Mouse (Mus musculus): ENCODE data around the gene Cela3a. TPM values are rescaled to one million over a fixed set of nuclear protein-coding genes. Genes with fewer than 3 reads are reported as not detected.

The Cela3a gene
- total and polyA plus RNA-seq, 2 experiments from 2014 or later = not detected

- Histone ChIP-seq H3K4me2 (ENCODE audit: low read depth) (no peak overlapping the region), H3K9me3 (ENCODE audit: low read length) (no peaks in the 10 kb centered on the region), H3K4me3 (ENCODE audit: low read depth, low read length) (no peak overlapping the region), H3K4me1 (ENCODE audit: insufficient read depth) (0 out of 2 replicates have a peak, but pooled peaks cover 8% of the 10 kb centered on the region), H3K36me3 (ENCODE audit: insufficient read depth) (no peaks in the 10 kb centered on the region), H3K27ac (ENCODE audit: low read depth, low read length) (no peak overlapping the region), H3K9ac (no peak overlapping the region), H3K27me3 (ENCODE audit: insufficient read depth, low read length) (no peaks in the 10 kb centered on the region)
- ATAC-seq (no peak), DNase-seq (no peak)
- 86% methylated on average over 19 of the region's 19 CpGs for WGBS
- TF ChIP-seq CTCF (IDR thresholded peaks at IDR 0.05; ENCODE audit: low read depth) = no peak
Observed at GRCm38 (mm10) chr4:137365356-137366062, 44.1 kb downstream of the Cela3a start.

- DNase-seq (no peak), ATAC-seq (no peak)
- Histone ChIP-seq H3K4me3 (ENCODE audit: low read depth, low read length) (no peak overlapping the region), H3K4me2 (ENCODE audit: low read depth) (no peak overlapping the region), H3K36me3 (ENCODE audit: insufficient read depth) (no peaks in the 10 kb centered on the region), H3K9me3 (ENCODE audit: low read length) (no peaks in the 10 kb centered on the region), H3K27me3 (ENCODE audit: insufficient read depth, low read length) (no peaks in the 10 kb centered on the region), H3K27ac (ENCODE audit: low read depth, low read length) (no peak overlapping the region), H3K9ac (no peak overlapping the region), H3K4me1 (ENCODE audit: insufficient read depth) (0 out of 2 replicates have a peak, but pooled peaks cover 1% of the 10 kb centered on the region)
- 89% methylated on average over 6 of the region's 6 CpGs for WGBS
- TF ChIP-seq CTCF (IDR thresholded peaks at IDR 0.05; ENCODE audit: low read depth) = no peak
Observed at GRCm38 (mm10) chr4:137364826-137365225, 44.8 kb downstream of the Cela3a start.

- Histone ChIP-seq H3K4me3 (ENCODE audit: low read depth, low read length) (no peak overlapping the region), H3K4me1 (ENCODE audit: insufficient read depth) (peaks cover 3% of the 10 kb centered on the region; the same call in 1 of the 2 replicates), H3K27me3 (ENCODE audit: insufficient read depth, low read length) (no peaks in the 10 kb centered on the region), H3K9me3 (ENCODE audit: low read length) (no peaks in the 10 kb centered on the region), H3K9ac (no peak overlapping the region), H3K27ac (ENCODE audit: low read depth, low read length) (no peak overlapping the region), H3K4me2 (ENCODE audit: low read depth) (no peak overlapping the region), H3K36me3 (ENCODE audit: insufficient read depth) (no peaks in the 10 kb centered on the region)
- TF ChIP-seq CTCF (IDR thresholded peaks at IDR 0.05; ENCODE audit: low read depth) = no peak
- DNase-seq (no peak), ATAC-seq (no peak)
- 66% methylated on average over 3 of the region's 3 CpGs for WGBS
Observed at GRCm38 (mm10) chr4:137360996-137361395, 48.6 kb downstream of the Cela3a start.

- DNase-seq (no peak), ATAC-seq (no peak)
- Histone ChIP-seq H3K4me2 (ENCODE audit: low read depth) (no peak overlapping the region), H3K27ac (ENCODE audit: low read depth, low read length) (no peak overlapping the region), H3K27me3 (ENCODE audit: insufficient read depth, low read length) (no peaks in the 10 kb centered on the region), H3K9ac (no peak overlapping the region), H3K9me3 (ENCODE audit: low read length) (no peaks in the 10 kb centered on the region), H3K4me1 (ENCODE audit: insufficient read depth) (peaks cover 13% of the 10 kb centered on the region; the same call in 1 of the 2 replicates), H3K4me3 (ENCODE audit: low read depth, low read length) (no peak overlapping the region), H3K36me3 (ENCODE audit: insufficient read depth) (no peaks in the 10 kb centered on the region)
- no peak for TF ChIP-seq CTCF (IDR thresholded peaks at IDR 0.05; ENCODE audit: low read depth)
- WGBS = 61% methylated on average over 14 of the region's 14 CpGs
Observed at GRCm38 (mm10) chr4:137358291-137359002, 51.1 kb downstream of the Cela3a start.

- H3K9me3 ChIP-seq (ENCODE audit: low read length) = no peaks in the 10 kb centered on the region
- no peak for TF ChIP-seq CTCF (IDR thresholded peaks at IDR 0.05; ENCODE audit: low read depth)
- ATAC-seq (peak; percentile 99), DNase-seq (peak; percentile 98)
- no peaks in the 10 kb centered on the region for H3K27me3 ChIP-seq (ENCODE audit: insufficient read depth, low read length)
- peaks cover 13% of the 10 kb centered on the region; the same call in 1 of the 2 replicates for H3K4me1 ChIP-seq (ENCODE audit: insufficient read depth)
- H3K9ac ChIP-seq = peak within 1 kb of the TSS; percentile 100
- H3K36me3 ChIP-seq (ENCODE audit: insufficient read depth) = no peaks in the 10 kb centered on the region
- H3K27ac ChIP-seq (ENCODE audit: low read depth, low read length) = peak within 1 kb of the TSS; percentile 98
- peak within 1 kb of the TSS; percentile 97 for H3K4me3 ChIP-seq (ENCODE audit: low read depth, low read length)
- H3K4me2 ChIP-seq (ENCODE audit: low read depth) = peak within 1 kb of the TSS; percentile 75
- WGBS = 0% methylated on average over 37 of the region's 44 CpGs
Observed at GRCm38 (mm10) chr4:137357517-137358254, 51.9 kb downstream of the Cela3a start, which contains the start of gene Cdc42. Cdc42 (minus strand) TSS chr4:137357720.

- under 1% methylated on average over 49 of the region's 90 CpGs for WGBS
- DNase-seq (peak; percentile 62), ATAC-seq (peak; percentile 55)
- Histone ChIP-seq H3K4me1 (ENCODE audit: insufficient read depth) (peaks cover 13% of the 10 kb centered on the region; the same call in 1 of the 2 replicates), H3K9me3 (ENCODE audit: low read length) (no peaks in the 10 kb centered on the region), H3K9ac (peak overlapping the region; percentile 100), H3K4me3 (ENCODE audit: low read depth, low read length) (peak overlapping the region; percentile 97), H3K27me3 (ENCODE audit: insufficient read depth, low read length) (no peaks in the 10 kb centered on the region), H3K36me3 (ENCODE audit: insufficient read depth) (no peaks in the 10 kb centered on the region), H3K4me2 (ENCODE audit: low read depth) (peak overlapping the region; percentile 75), H3K27ac (ENCODE audit: low read depth, low read length) (peak overlapping the region; percentile 98)
- TF ChIP-seq CTCF (IDR thresholded peaks at IDR 0.05; ENCODE audit: low read depth) = no peak
Observed at GRCm38 (mm10) chr4:137356674-137357510, 52.7 kb downstream of the Cela3a start.

Other genes starting within 250 kb of the Cela3a start
- gene Wnt4, start 132.3 kb downstream of the Cela3a start, total RNA-seq (2014; rRNA removed) = 4.5 and 6.1 TPM in 2 replicates
- 3.1 and 4.6 TPM in 2 replicates for gene Wnt4, start 132.3 kb downstream of the Cela3a start, polyA plus RNA-seq (2015; fragmentation: Nextera tagmentation; extraction: Ambion mirVana)
- 699 and 735 TPM in 2 replicates for gene Cdc42, start 52.1 kb downstream of the Cela3a start, total RNA-seq (2014; rRNA removed)
- gene Cdc42, start 52.1 kb downstream of the Cela3a start, polyA plus RNA-seq (2015; fragmentation: Nextera tagmentation; extraction: Ambion mirVana) = 1,221 and 1,252 TPM in 2 replicates
- gene Cela3b, start 20.7 kb upstream of the Cela3a start, total RNA-seq (2014; rRNA removed) = not detected in 2 replicates
- gene Cela3b, start 20.7 kb upstream of the Cela3a start, polyA plus RNA-seq (2015; fragmentation: Nextera tagmentation; extraction: Ambion mirVana) = not detected in 2 replicates
- not detected in 2 replicates for gene 1700013G24Rik, start 43.5 kb upstream of the Cela3a start, total RNA-seq (2014; rRNA removed)
- gene 1700013G24Rik, start 43.5 kb upstream of the Cela3a start, polyA plus RNA-seq (2015; fragmentation: Nextera tagmentation; extraction: Ambion mirVana) = not detected in 2 replicates
- 13.8 and 22.6 TPM in 2 replicates for gene Hspg2, start 59.0 kb upstream of the Cela3a start, total RNA-seq (2014; rRNA removed)
- gene Hspg2, start 59.0 kb upstream of the Cela3a start, polyA plus RNA-seq (2015; fragmentation: Nextera tagmentation; extraction: Ambion mirVana) = 2.3 and 2.6 TPM in 2 replicates
- gene Ldlrad2, start 164.8 kb upstream of the Cela3a start, total RNA-seq (2014; rRNA removed) = not detected in 2 replicates
- 0.52 TPM in 1 of 2 replicates, not detected in the other for gene Ldlrad2, start 164.8 kb upstream of the Cela3a start, polyA plus RNA-seq (2015; fragmentation: Nextera tagmentation; extraction: Ambion mirVana)
- 77.9 and 106 TPM in 2 replicates for gene Usp48, start 184.0 kb upstream of the Cela3a start, total RNA-seq (2014; rRNA removed)
- gene Usp48, start 184.0 kb upstream of the Cela3a start, polyA plus RNA-seq (2015; fragmentation: Nextera tagmentation; extraction: Ambion mirVana) = 33.5 and 51.8 TPM in 2 replicates